Mouse (Mus musculus) CH12.LX (cell line): ENCODE data around the gene Timp3. TPM values are rescaled to one million over a fixed set of nuclear protein-coding genes. Genes with fewer than 3 reads are reported as not detected.

Source experiments
- DNase-seq: peaks from one replicate; pipeline ENCODE4 v3.0.0-alpha.2; 2013; ENCODE audit errors: extremely low read depth
- H3K27ac ChIP-seq: 2 replicates; pipeline ENCODE4 v1.5.1; 2012; ENCODE audit warnings: low read depth, mild to moderate bottlenecking, control low read depth, moderate library complexity; ENCODE audit not compliant: insufficient read depth
- H3K27me3 ChIP-seq: replicated peaks from 2 replicates; pipeline ENCODE3; 2012; ENCODE audit warnings: inconsistent platforms
- H3K36me3 ChIP-seq, 2 experiments: replicated peaks in 1 of 2; 2 replicates each; pipeline versions ENCODE3 to v1.6.1; 2012; ENCODE audit warnings: inconsistent platforms in 1 of 2, low read length in 1 of 2, mild to moderate bottlenecking in 1 of 2, mixed read lengths in 1 of 2, moderate library complexity in 1 of 2; ENCODE audit not compliant: control insufficient read depth in 1 of 2, insufficient read depth in 1 of 2
- H3K4me1 ChIP-seq, 2 experiments: 2 replicates each; pipeline ENCODE4 v1.6.1; 2012; ENCODE audit warnings: inconsistent platforms in 1 of 2, moderate library complexity in 1 of 2; ENCODE audit not compliant: insufficient read depth in 2 of 2, control insufficient read depth in 1 of 2
- H3K4me2 ChIP-seq: 2 replicates; pipeline ENCODE4 v1.6.1; 2012; ENCODE audit warnings: low read depth, mild to moderate bottlenecking, control low read depth; ENCODE audit not compliant: poor library complexity, insufficient read depth, severe bottlenecking
- H3K4me3 ChIP-seq, 3 experiments: fragments of 150-350 bp in 1 of 3; sonication (generic) in 1 of 3; replicated peaks in 1 of 3; 2 replicates each; pipeline versions ENCODE3 to v1.5.1; 2011 to 2012; ENCODE audit warnings: low read depth in 2 of 3, low read length in 2 of 3, mild to moderate bottlenecking in 2 of 3, moderate library complexity in 2 of 3, control low read depth in 1 of 3, improper control_type of control experiment in 1 of 3, inconsistent platforms in 1 of 3, mixed read lengths in 1 of 3; ENCODE audit not compliant: poor library complexity in 1 of 3
- H3K79me2 ChIP-seq: replicated peaks from 2 replicates; pipeline ENCODE4 v1.6.1; 2012; ENCODE audit warnings: mild to moderate bottlenecking, moderate library complexity; ENCODE audit not compliant: control insufficient read depth, poor library complexity, insufficient read depth, severe bottlenecking; ENCODE audit errors: extremely low read depth
- H3K9ac ChIP-seq: 2 replicates; pipeline ENCODE4 v1.6.1; 2012; ENCODE audit warnings: low read depth, mild to moderate bottlenecking, control low read depth, moderate library complexity; ENCODE audit not compliant: insufficient read depth
- H3K9me3 ChIP-seq: replicated peaks from 2 replicates; pipeline ENCODE3; 2012; ENCODE audit warnings: low read length, inconsistent platforms, mixed read lengths
- CHD1 ChIP-seq: IDR thresholded peaks from 2 replicates; pipeline ENCODE4 v1.6.1; 2012; ENCODE audit warnings: low read depth, low read length, improper control_type of control experiment, inconsistent platforms
- CHD2 ChIP-seq: IDR thresholded peaks from 2 replicates; pipeline ENCODE4 v1.6.1; 2011; ENCODE audit warnings: low read length, improper control_type of control experiment
- ELF1 ChIP-seq: IDR thresholded peaks from 2 replicates; pipeline ENCODE4 v1.6.1; 2014; ENCODE audit warnings: low read depth, mild to moderate bottlenecking, inconsistent platforms, low read length, improper control_type of control experiment
- EP300 ChIP-seq: IDR thresholded peaks from 2 replicates; pipeline ENCODE4 v1.6.1; 2011; ENCODE audit warnings: low read length, improper control_type of control experiment
- ETS1 ChIP-seq: conservative IDR thresholded peaks from 2 replicates; pipeline ENCODE4 v1.6.1; 2012; ENCODE audit warnings: low read depth, mild to moderate bottlenecking, inconsistent platforms, low read length, improper control_type of control experiment, moderate library complexity
- GABPA ChIP-seq: IDR thresholded peaks from 2 replicates; pipeline ENCODE4 v1.6.1; 2012; ENCODE audit warnings: low read depth, low read length, improper control_type of control experiment, inconsistent platforms; ENCODE audit not compliant: insufficient replicate concordance
- IRF4 ChIP-seq: IDR thresholded peaks from 2 replicates; pipeline ENCODE4 v1.6.1; 2014; ENCODE audit warnings: low read depth, mild to moderate bottlenecking, inconsistent platforms, low read length, improper control_type of control experiment
- MAX ChIP-seq: IDR thresholded peaks from 2 replicates; pipeline ENCODE4 v1.6.1; 2011; ENCODE audit warnings: low read length, improper control_type of control experiment
- MAZ ChIP-seq: IDR thresholded peaks from 2 replicates; pipeline ENCODE4 v1.6.1; 2012; ENCODE audit warnings: low read depth, mild to moderate bottlenecking, inconsistent platforms, low read length, improper control_type of control experiment, moderate library complexity
- MYC ChIP-seq: IDR thresholded peaks from 2 replicates; pipeline ENCODE4 v1.6.1; 2011; ENCODE audit warnings: low read depth, mild to moderate bottlenecking, improper control_type of control experiment, low read length
- NELFE ChIP-seq: IDR thresholded peaks from 2 replicates; pipeline ENCODE4 v1.6.1; 2011; ENCODE audit warnings: low read depth, low read length, improper control_type of control experiment
- POLR2AphosphoS2 ChIP-seq: IDR thresholded peaks from 2 replicates; pipeline ENCODE4 v1.6.1; 2011; ENCODE audit warnings: low read depth, low read length, improper control_type of control experiment
- RAD21 ChIP-seq: IDR thresholded peaks from 2 replicates; pipeline ENCODE4 v1.6.1; 2011; ENCODE audit warnings: low read depth, mild to moderate bottlenecking, low read length, improper control_type of control experiment, moderate library complexity
- SMC3 ChIP-seq: IDR thresholded peaks from 2 replicates; pipeline ENCODE4 v1.6.1; 2011; ENCODE audit warnings: low read depth, low read length, improper control_type of control experiment
- USF1 ChIP-seq: IDR thresholded peaks from 2 replicates; pipeline ENCODE4 v1.6.1; 2014; ENCODE audit warnings: low read depth, mild to moderate bottlenecking, inconsistent platforms, low read length, improper control_type of control experiment
- USF2 ChIP-seq: conservative IDR thresholded peaks from 2 replicates; pipeline ENCODE4 v1.6.1; 2011; ENCODE audit warnings: low read depth, low read length, improper control_type of control experiment
- dilution Hi-C: fragments of 300-500 bp; cut with MboI; formaldehyde crosslinking; loops from 2 replicates; pipeline ENCODE4 v1.14.3; 2020; ENCODE audit warnings: low sequenced_read_pairs; ENCODE audit not compliant: extremely low pct_unique_long_range_greater_than_20kb, extremely low pct_ligation_motif_present
- in situ Hi-C: fragments of 300-500 bp; cut with MboI; formaldehyde crosslinking; loops from 3 replicates; pipeline ENCODE4 v1.14.3; 2019; ENCODE audit warnings: low sequenced_read_pairs, low pct_ligation_motif_present, low pct_unique_long_range_greater_than_20kb, mixed read lengths
- polyA plus RNA-seq: library from polyadenylated mRNA; unstranded; fragments of >175 nt; gene quantifications from 2 replicates; pipeline ENCODE4 v1.2.1, GENCODE M21; 2012; ENCODE audit warnings: low read depth; ENCODE audit not compliant: insufficient read length
- total RNA-seq, 2 experiments: library from RNA; depleted of rRNA; stranded (reverse); fragments of 300-350 nt in 1 of 2; fragments of >200 nt in 1 of 2; gene quantifications; 2 replicates each; pipeline ENCODE4 v1.2.3; 2012 to 2014

The Timp3 gene
- total and polyA plus RNA-seq, 3 experiments, result 0.09 to 0.17 TPM; not detected in 1

DNA sequence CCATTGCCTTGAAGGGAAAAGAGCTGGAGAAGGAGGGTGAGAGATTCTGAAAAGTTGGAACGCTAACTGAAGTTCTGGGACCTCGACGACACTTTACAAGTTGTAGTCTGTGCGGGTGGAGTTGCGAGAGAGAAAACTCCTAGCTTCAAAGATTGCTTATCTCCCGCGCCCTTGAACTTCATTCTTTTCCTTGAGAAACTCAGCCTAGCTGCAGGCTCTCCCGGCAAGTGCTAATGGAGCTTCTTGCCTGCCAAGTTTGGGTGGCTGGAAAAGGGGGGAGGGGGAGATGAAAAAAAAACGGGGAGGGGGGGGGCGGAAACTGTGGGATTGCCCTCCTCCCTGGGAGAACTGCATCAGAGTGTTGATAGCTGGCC is 932 bp downstream of the Timp3 start:
- no peaks in the 10 kb centered on the region for H3K79me2 ChIP-seq
- peaks cover 0 to 7% of the 10 kb centered on the region in 2 experiments for H3K36me3 ChIP-seq
- H3K27me3 ChIP-seq, result no peaks in the 10 kb centered on the region
- no peak overlapping the region for H3K4me3 ChIP-seq
- H3K4me2 ChIP-seq, result no peak overlapping the region
- H3K9me3 ChIP-seq, result no peaks in the 10 kb centered on the region
- H3K4me1 ChIP-seq, result peaks cover 0 to 7% of the 10 kb centered on the region in 2 experiments; a peak in 2 of 4 replicates
- in situ Hi-C loops (no loop called here), dilution Hi-C loops (no loop called here)
- no peak overlapping the region for H3K27ac ChIP-seq
- H3K9ac ChIP-seq, result no peak overlapping the region
- no peak for TF ChIP-seq GABPA
- no peak for TF ChIP-seq SMC3
- TF ChIP-seq RAD21, result no peak
- no peak for TF ChIP-seq USF1
- no peak for TF ChIP-seq USF2
- TF ChIP-seq MYC, result no peak
- TF ChIP-seq IRF4, result no peak
- no peak for TF ChIP-seq MAZ
- TF ChIP-seq ELF1, result no peak
- no peak for TF ChIP-seq NELFE
- TF ChIP-seq MAX, result no peak
- no peak for TF ChIP-seq CHD1
- no peak for DNase-seq

DNA sequence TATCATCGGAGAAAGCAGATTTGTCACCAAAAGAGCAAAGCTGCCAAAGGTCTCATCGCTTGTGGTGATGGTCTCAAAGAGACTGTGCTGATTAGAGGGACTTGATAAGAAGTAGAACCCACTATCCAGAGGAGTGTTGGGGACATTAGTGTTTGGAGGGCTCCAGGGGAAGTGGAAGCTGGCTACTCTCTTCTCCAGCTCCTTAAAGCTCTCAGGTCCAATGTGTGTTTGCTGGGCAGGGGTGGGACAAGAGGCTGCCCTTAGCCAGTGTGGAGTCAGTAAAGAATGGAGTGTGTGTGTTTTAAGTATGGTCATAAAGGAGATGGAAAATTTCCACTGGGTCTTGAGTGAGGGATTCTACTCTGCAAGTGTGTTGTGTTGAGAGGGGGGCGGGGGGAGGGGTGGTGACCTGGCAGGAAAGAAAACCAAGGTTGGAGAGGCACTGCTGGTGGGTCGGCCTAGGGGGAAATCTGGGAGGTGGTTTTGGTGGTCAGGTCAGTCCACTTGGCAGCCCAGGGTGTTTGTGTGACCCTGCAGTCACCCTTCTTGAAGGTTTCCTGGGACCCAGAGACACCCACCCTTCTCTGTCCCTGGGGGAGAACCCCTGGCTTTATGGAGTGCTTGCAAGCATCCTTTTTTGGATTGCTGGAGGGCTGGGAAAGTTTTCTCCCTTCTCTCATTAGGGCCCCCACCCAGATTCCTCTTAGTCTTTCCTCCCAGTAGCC is 1.6 kb downstream of the Timp3 start:
- no peaks in the 10 kb centered on the region for H3K27me3 ChIP-seq
- H3K9ac ChIP-seq, result no peak overlapping the region
- no peak for TF ChIP-seq POLR2AphosphoS2
- TF ChIP-seq CHD2, result no peak
- no peak for TF ChIP-seq ETS1
- TF ChIP-seq EP300, result no peak
- no peak for TF ChIP-seq MAZ
- TF ChIP-seq USF1, result no peak
- dilution Hi-C loops, result no loop called here
- H3K27ac ChIP-seq, result no peak overlapping the region
- peaks cover 0 to 7% of the 10 kb centered on the region in 2 experiments; a peak in 2 of 4 replicates for H3K4me1 ChIP-seq
- in situ Hi-C loops, result no loop called here
- H3K79me2 ChIP-seq, result no peaks in the 10 kb centered on the region
- no peaks in the 10 kb centered on the region for H3K9me3 ChIP-seq
- H3K4me2 ChIP-seq, result no peak overlapping the region
- no peak for DNase-seq
- peaks cover 0 to 7% of the 10 kb centered on the region in 2 experiments for H3K36me3 ChIP-seq
- no peak overlapping the region for H3K4me3 ChIP-seq
